ENCODE assay signal across 8 mouse cellular contexts in the genomic region with DNA sequence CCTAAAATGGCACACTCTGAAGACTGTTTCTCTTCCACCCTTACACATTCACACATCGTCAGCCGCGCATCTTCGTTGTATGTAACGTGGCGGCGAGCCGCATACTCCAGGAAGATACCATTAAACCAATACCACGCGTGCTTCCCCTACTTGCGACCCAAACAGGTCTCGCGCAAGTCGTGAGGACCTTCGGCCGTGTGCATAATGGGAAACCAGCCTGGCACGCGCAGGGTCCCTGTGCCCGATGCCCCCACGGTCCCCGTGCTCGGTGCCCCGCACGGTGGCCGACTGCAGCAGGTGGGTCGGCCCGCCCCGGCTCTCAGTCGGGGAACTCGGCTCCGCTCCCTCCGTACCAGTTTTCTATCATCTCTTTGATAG. TPM values are rescaled to one million over a fixed set of nuclear protein-coding genes. Genes with fewer than 3 reads are reported as not detected.
DNase-seq lines count a peak whose midpoint lies in the region; ATAC-seq lines count a peak whose summit lies in the region.

No protein-coding gene starts in this region.

- H3K36me3 ChIP-seq in kidney, embryonic 15.5 days: peaks cover 27% of the 10 kb centered on the region
- peaks cover 2% of the 10 kb centered on the region; the same call in 1 of the 2 replicates for H3K36me3 ChIP-seq in forebrain, embryonic 16.5 days (ENCODE audit: control insufficient read depth, insufficient read depth)

- peak overlapping the region; percentile 99 for H3K27ac ChIP-seq in kidney, embryonic 15.5 days
- peak overlapping the region; percentile 95 for H3K27ac ChIP-seq in forebrain, embryonic 16.5 days (ENCODE audit: low read length)

- no peaks in the 10 kb centered on the region for H3K9me3 ChIP-seq in kidney, embryonic 15.5 days (replicated peaks)
- H3K9me3 ChIP-seq in forebrain, embryonic 16.5 days (ENCODE audit: control insufficient read depth, low read length): no peaks in the 10 kb centered on the region

- ATAC-seq in kidney, embryonic 15.5 days (replicated peaks; ENCODE audit: low FRiP score): peak; percentile 67
- peak; percentile 67 for ATAC-seq in forebrain, embryonic 16.5 days
- ATAC-seq in megakaryocyte, adult 5-6 weeks (ENCODE audit: poor library complexity, severe bottlenecking): peak; percentile 31

- H3K27me3 ChIP-seq in kidney, embryonic 15.5 days: no peaks in the 10 kb centered on the region
- no peaks in the 10 kb centered on the region for H3K27me3 ChIP-seq in forebrain, embryonic 16.5 days (replicated peaks; ENCODE audit: control insufficient read depth, insufficient read depth, low read length)

- WGBS in kidney, embryonic 15.5 days: under 1% methylated on average over 32 of the region's 32 CpGs
- under 1% methylated on average over 32 of the region's 32 CpGs for WGBS in forebrain, embryonic 16.5 days

- peak overlapping the region; percentile 66 for H3K4me2 ChIP-seq in kidney, embryonic 15.5 days
- H3K4me2 ChIP-seq in forebrain, embryonic 16.5 days (ENCODE audit: low read length): peak overlapping the region; percentile 80

- peak overlapping the region; percentile 91 for H3K9ac ChIP-seq in kidney, embryonic 15.5 days
- H3K9ac ChIP-seq in forebrain, embryonic 16.5 days (replicated peaks; ENCODE audit: low read depth, low read length): peak overlapping the region; percentile 86

- H3K4me1 ChIP-seq in kidney, embryonic 15.5 days: peaks cover 37% of the 10 kb centered on the region
- peaks cover 32% of the 10 kb centered on the region for H3K4me1 ChIP-seq in forebrain, embryonic 16.5 days (replicated peaks; ENCODE audit: control insufficient read depth, insufficient read depth, low read length)

- DNase-seq in kidney, postnatal 4 days: no peak
- peak; percentile 75 for DNase-seq in ZHBTc4 (ENCODE audit: low read depth, low spot score)
- no peak for DNase-seq in frontal cortex, postnatal 10 days (ENCODE audit: low spot score in 2 of 2)
- no peak for DNase-seq in natural killer cell, adult 2 months (ENCODE audit: low spot score in 2 of 2)
- DNase-seq in ovary, postnatal 36 days (ENCODE audit: low spot score): no peak

- H3K4me3 ChIP-seq in kidney, embryonic 15.5 days (replicated peaks): peak overlapping the region; percentile 90
- peak overlapping the region; percentile 89 for H3K4me3 ChIP-seq in forebrain, embryonic 16.5 days (replicated peaks; ENCODE audit: low read length)

RNA-seq across cellular contexts. Expression of a gene that starts 0.5 kb away (rescaled TPM):
- polyA plus RNA-seq in kidney, embryonic 15.5 days (2015; fragmentation: Nextera tagmentation; extraction: Ambion mirVana): 38.8 and 40.2 TPM in 2 replicates
- 30.0 and 32.2 TPM in 2 replicates for polyA plus RNA-seq in forebrain, embryonic 16.5 days (2015; fragmentation: Nextera tagmentation; extraction: Ambion mirVana)
- total RNA-seq in megakaryocyte, adult 5-6 weeks (2015): 22.4 and 30.9 TPM in 2 replicates
- 27.3 and 38.4 TPM in 2 replicates for total RNA-seq in megakaryocyte, adult 5-6 weeks (2017)

RNA-seq across cellular contexts. Expression of a gene that starts 0.7 kb away (rescaled TPM):
- 25.9 and 27.0 TPM in 2 replicates for polyA plus RNA-seq in kidney, embryonic 15.5 days (2015; fragmentation: Nextera tagmentation; extraction: Ambion mirVana)
- 60.2 and 61.5 TPM in 2 replicates for polyA plus RNA-seq in forebrain, embryonic 16.5 days (2015; fragmentation: Nextera tagmentation; extraction: Ambion mirVana)
- 13.7 and 15.3 TPM in 2 replicates for total RNA-seq in megakaryocyte, adult 5-6 weeks (2015)
- 12.2 and 16.1 TPM in 2 replicates for total RNA-seq in megakaryocyte, adult 5-6 weeks (2017)

RNA-seq across cellular contexts. Expression of a gene that starts 40.5 kb away (rescaled TPM):
- polyA plus RNA-seq in kidney, embryonic 15.5 days (2015; fragmentation: Nextera tagmentation; extraction: Ambion mirVana): 0.44 and 0.75 TPM in 2 replicates
- 6.5 and 12.5 TPM in 2 replicates for polyA plus RNA-seq in forebrain, embryonic 16.5 days (2015; fragmentation: Nextera tagmentation; extraction: Ambion mirVana)
- 0.07 TPM in 1 of 2 replicates, not detected in the other for total RNA-seq in megakaryocyte, adult 5-6 weeks (2015)
- total RNA-seq in megakaryocyte, adult 5-6 weeks (2017): 0.15 TPM in 1 of 2 replicates, not detected in the other
